Mouse (Mus musculus): ENCODE results near the gene Dctn1.

GRCm38 (mm10) chr6:83136881-83137575 is 28.7 kb upstream of the Dctn1 start:
- TF ChIP-seq CTCF (IDR thresholded peaks at IDR 0.05; ENCODE audit: low read depth, low read length) (no peak), POLR2A (IDR thresholded peaks at IDR 0.05; ENCODE audit: borderline replicate concordance, low read depth, low read length) (no peak)
